Mouse (Mus musculus) stomach, postnatal 0 days (tissue): ENCODE results near the gene Ces1f.

Experiments
- CTCF ChIP-seq: IDR thresholded peaks from 2 replicates; pipeline ENCODE4 v1.5.1; 2016; ENCODE audit warnings: antibody characterized with exemption, low read depth, mild to moderate bottlenecking, moderate library complexity
- EP300 ChIP-seq: optimal IDR thresholded peaks from 2 replicates; pipeline ENCODE3; 2016; ENCODE audit warnings: antibody characterized with exemption

DNA sequence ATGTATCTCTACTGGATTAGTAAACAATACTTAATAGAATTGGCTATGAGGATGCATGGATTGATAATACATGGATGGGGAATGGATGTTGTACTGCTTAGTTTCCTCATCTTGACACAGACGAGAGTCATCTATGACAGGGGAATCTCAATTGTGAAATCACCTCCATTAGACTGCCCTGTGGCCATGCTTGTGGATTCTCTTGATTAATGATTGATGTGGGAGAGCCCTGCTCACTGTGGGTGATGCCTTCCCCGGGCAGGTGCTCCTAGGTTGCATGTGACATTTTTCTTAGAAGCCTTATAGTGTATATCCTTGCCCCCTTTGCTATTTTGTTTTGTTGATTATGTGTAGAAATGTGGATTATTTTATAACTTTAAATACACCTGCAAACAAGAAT, 45.6 kb upstream of the Ces1f start:
- TF ChIP-seq CTCF (no peak), EP300 (no peak)
